Mouse (Mus musculus) adrenal gland, adult 8-10 months (tissue): ENCODE results near the gene E130208F15Rik. TPM values are rescaled to one million over a fixed set of nuclear protein-coding genes. Genes with fewer than 3 reads are reported as not detected.

Experiments used
- DNase-seq: peaks from one replicate; pipeline ENCODE4 v3.0.0; 2022
- total RNA-seq, 4 experiments: library from RNA; stranded (reverse); gene quantifications; 2 replicates each; pipeline ENCODE4 v1.2.4; 2022

E130208F15Rik gene
- total RNA-seq, 4 experiments from 2014 or later, result 0.87 to 2.2 (median 1.8) TPM

- peak; percentile 96 for DNase-seq
Measured at GRCm38 (mm10) chr7:30308076-30309005, 13.2 kb upstream of the E130208F15Rik start, which contains the start of gene Alkbh6. Alkbh6 (plus strand) TSS chr7:30308717.

GRCm38 (mm10) chr7:30309395-30310129 lies 12.0 kb upstream of the E130208F15Rik start:
- no peak for DNase-seq

GRCm38 (mm10) chr7:30310136-30310535 lies 11.4 kb upstream of the E130208F15Rik start:
- DNase-seq, result no peak

- DNase-seq, result no peak
Measured at GRCm38 (mm10) chr7:30313666-30314320, 7.7 kb upstream of the E130208F15Rik start.

- no peak for DNase-seq
Measured at GRCm38 (mm10) chr7:30314721-30315155, 6.8 kb upstream of the E130208F15Rik start, which contains the start of gene Syne4. Syne4 (plus strand) TSS chr7:30314807.

GRCm38 (mm10) chr7:30315559-30316529 lies 5.7 kb upstream of the E130208F15Rik start:
- no peak for DNase-seq

- DNase-seq, result no peak
Measured at GRCm38 (mm10) chr7:30318142-30318541, 3.4 kb upstream of the E130208F15Rik start.

GRCm38 (mm10) chr7:30320946-30321345 lies 594 bp upstream of the E130208F15Rik start:
- no peak for DNase-seq

GRCm38 (mm10) chr7:30322285-30322667 lies 736 bp downstream of the E130208F15Rik start:
- peak; percentile 98 for DNase-seq

GRCm38 (mm10) chr7:30322865-30323264 lies 1.3 kb downstream of the E130208F15Rik start:
- DNase-seq, result no peak

- DNase-seq, result no peak
Measured at GRCm38 (mm10) chr7:30323795-30324194, 2.3 kb downstream of the E130208F15Rik start, which contains the start of gene Sdhaf1. Sdhaf1 (minus strand) TSS chr7:30323895.

- no peak for DNase-seq
Measured at GRCm38 (mm10) chr7:30324300-30324944, 2.9 kb downstream of the E130208F15Rik start.

- DNase-seq, result no peak
Measured at GRCm38 (mm10) chr7:30325364-30325763, 3.8 kb downstream of the E130208F15Rik start.

- DNase-seq, result no peak
Measured at GRCm38 (mm10) chr7:30326427-30326826, 4.9 kb downstream of the E130208F15Rik start.

- DNase-seq, result no peak
Measured at GRCm38 (mm10) chr7:30327140-30327539, 5.6 kb downstream of the E130208F15Rik start.

- DNase-seq, result no peak
Measured at GRCm38 (mm10) chr7:30328379-30328778, 6.8 kb downstream of the E130208F15Rik start.

GRCm38 (mm10) chr7:30331887-30332286 lies 10.3 kb downstream of the E130208F15Rik start:
- DNase-seq, result peak; percentile 61

GRCm38 (mm10) chr7:30332622-30333259 lies 11.2 kb downstream of the E130208F15Rik start:
- no peak for DNase-seq

- peak; percentile 80 for DNase-seq
Measured at GRCm38 (mm10) chr7:30333436-30333835, 11.9 kb downstream of the E130208F15Rik start.

GRCm38 (mm10) chr7:30334563-30334962 lies 13.0 kb downstream of the E130208F15Rik start:
- DNase-seq, result no peak
